Mouse (Mus musculus): ENCODE measurements around the gene D430041D05Rik. TPM values are rescaled to one million over a fixed set of nuclear protein-coding genes. Genes with fewer than 3 reads are reported as not detected.
"Not testable (repeated sequence)": the region's sequence is repeated elsewhere in the genome, so short reads cannot be mapped to it uniquely, and the experiment has no call there.

Gene D430041D05Rik
- polyA plus RNA-seq, 1 experiment, result 46.7 TPM

DNA sequence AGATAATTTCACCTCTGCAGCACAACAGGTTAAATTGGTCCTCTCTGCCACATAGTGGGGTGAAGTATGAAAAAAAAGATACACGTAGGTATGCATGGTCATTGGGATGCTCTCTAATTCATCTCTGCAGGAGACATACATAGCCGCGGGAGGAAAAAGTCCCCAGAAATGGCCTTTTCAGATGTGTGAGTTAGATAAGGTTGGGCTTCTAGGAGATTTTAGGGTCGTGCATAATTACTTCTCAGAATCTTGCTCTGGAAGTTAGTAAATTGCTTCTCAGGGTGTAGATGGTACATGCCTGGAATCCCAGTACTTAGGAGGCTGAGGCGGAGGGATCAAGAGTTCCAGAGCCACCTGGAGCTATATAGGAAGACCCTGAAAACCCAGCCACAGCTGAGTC lies 286.7 kb downstream of the D430041D05Rik start:
- TF ChIP-seq CTCF (IDR thresholded peaks at IDR 0.05; ENCODE audit: extremely low read depth, insufficient read depth, low read length), result no peak
- H3K4me3 ChIP-seq (ENCODE audit: insufficient read depth, low read length), result no peak overlapping the region
- no peak overlapping the region for H3K27ac ChIP-seq (ENCODE audit: insufficient read depth, low read length)
- peaks cover 3% of the 10 kb centered on the region; the same call in 1 of the 2 replicates for H3K4me1 ChIP-seq (ENCODE audit: control insufficient read depth, insufficient read depth, low read length)

DNA sequence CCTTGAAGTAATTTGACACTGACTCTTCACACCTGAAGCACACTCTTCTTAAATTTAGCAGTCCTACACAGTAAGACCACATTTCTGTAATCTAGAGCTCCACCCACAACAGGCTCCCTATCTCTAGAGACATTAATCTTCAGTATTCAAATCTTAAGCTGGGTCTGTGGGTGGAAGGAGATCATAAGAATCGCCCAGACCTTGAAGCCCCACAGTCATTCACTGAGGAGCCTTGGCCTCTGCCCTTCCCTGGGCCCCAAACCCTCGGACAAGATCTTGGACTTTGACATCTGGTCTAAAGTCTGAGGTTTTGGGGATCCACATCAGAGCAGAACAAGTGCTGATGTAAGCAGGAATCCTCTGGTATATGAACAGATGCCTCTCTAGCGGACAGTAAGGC lies 287.3 kb downstream of the D430041D05Rik start:
- Histone ChIP-seq H3K4me1 (ENCODE audit: control insufficient read depth, insufficient read depth, low read length) (peaks cover 3% of the 10 kb centered on the region; the same call in 1 of the 2 replicates), H3K4me3 (ENCODE audit: insufficient read depth, low read length) (peak overlapping the region; percentile 25; the same call in 1 of the 2 replicates), H3K27ac (ENCODE audit: insufficient read depth, low read length) (no peak overlapping the region)
- no peak for TF ChIP-seq POLR2A (IDR thresholded peaks at IDR 0.05; ENCODE audit: extremely low read depth, insufficient read depth, low read length)

DNA sequence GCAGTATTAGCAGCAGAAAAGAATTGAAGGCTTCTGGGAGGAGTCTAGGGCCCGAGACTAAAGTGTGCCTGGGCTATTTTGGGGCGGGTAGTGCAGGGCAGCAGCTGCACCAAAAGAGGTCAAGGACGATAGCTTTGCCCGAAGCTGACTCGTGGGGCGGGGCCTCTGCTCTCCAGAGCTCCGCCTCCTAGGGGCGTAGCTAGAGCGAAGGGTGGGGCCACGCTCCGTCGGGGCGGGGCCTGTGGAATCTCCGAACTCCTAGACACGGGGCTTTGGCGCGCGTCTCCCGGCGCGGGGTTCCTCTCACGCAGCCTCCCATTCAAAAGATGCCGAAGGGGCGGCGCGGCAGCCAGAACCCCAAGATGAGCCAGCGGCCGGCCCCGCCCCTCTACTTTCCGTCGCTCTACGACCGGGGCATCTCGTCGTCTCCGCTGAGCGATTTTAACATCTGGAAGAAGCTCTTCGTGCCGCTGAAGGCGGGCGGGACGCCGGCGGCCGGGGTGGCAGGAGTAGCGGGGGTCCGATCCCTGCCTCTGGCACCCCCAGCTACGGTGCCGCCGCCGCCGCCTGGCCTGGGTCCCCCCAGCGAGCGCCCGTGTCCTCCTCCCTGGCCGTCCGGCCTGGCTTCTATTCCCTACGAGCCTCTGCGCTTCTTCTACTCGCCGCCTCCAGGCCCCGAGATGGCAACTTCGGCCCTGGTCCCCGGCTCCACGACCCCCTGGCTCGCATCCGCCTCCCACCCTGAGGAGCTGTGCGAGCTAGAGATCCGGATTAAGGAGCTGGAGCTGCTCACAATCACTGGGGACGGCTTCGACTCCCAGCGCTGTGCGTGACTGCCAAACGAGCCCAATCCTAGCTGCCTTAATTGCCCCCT lies 288.1 kb downstream of the D430041D05Rik start, which contains the start of gene A930018P22Rik:
TSS of gene A930018P22Rik (plus strand) at position 265 of the 874 bp plus-strand sequence.
- Histone ChIP-seq H3K4me1 (ENCODE audit: control insufficient read depth, insufficient read depth, low read length) (peaks cover 3% of the 10 kb centered on the region; the same call in 1 of the 2 replicates), H3K4me3 (ENCODE audit: insufficient read depth, low read length) (peak within 1 kb of the TSS; percentile 25), H3K27ac (ENCODE audit: insufficient read depth, low read length) (0 out of 2 replicates have a peak within 1 kb of the TSS, but pooled peaks have one; percentile 39)
- TF ChIP-seq POLR2A (IDR thresholded peaks at IDR 0.05; ENCODE audit: extremely low read depth, insufficient read depth, low read length) (peak; percentile 30; the same call in 1 of the 2 replicates), CTCF (IDR thresholded peaks at IDR 0.05; ENCODE audit: extremely low read depth, insufficient read depth, low read length) (no peak)

DNA sequence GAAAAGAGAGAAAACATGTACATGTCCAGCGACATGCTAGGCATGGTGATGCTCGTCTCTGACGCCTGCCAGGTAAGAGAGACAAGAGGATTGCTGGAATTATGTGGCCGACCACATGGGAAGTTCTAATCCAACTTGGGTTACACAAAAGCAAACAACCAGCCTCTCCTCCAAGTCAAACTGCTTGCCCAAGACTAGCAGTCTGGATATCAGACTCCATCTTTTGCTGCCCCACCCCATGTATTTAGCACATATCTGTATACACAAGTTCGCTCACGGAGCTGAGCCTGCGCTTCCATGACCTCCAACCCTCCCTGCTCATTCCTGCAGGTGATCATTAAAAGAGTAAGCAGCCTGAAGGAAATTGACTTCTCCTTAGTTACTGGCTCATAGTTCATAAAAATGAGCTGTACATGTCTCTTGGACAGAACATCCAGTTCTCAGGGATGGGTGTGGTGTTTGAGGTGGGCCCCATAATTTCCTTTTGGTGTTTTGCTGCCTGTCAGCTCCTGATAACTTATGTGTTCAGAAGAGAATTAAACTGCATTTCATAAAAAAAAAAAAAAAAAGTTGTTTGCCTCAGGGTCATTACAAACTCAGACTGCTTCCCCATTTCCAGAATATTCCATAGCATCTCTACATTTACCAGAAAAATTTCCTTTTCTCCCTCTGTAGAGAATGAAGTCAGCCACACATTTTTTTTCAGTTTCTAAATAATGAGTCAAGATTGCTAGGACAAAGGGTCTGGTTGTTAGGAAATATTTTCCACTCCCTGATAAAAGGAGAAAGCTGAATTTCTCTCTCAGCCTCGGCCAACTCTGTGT lies 288.9 kb downstream of the D430041D05Rik start:
- TF ChIP-seq CTCF (IDR thresholded peaks at IDR 0.05; ENCODE audit: extremely low read depth, insufficient read depth, low read length), result no peak
- no peak for TF ChIP-seq POLR2A (IDR thresholded peaks at IDR 0.05; ENCODE audit: extremely low read depth, insufficient read depth, low read length)
- Histone ChIP-seq H3K27ac (ENCODE audit: insufficient read depth, low read length) (0 out of 2 replicates have a peak overlapping the region, but pooled peaks have one; percentile 39), H3K4me3 (ENCODE audit: insufficient read depth, low read length) (peak overlapping the region; percentile 25)

DNA sequence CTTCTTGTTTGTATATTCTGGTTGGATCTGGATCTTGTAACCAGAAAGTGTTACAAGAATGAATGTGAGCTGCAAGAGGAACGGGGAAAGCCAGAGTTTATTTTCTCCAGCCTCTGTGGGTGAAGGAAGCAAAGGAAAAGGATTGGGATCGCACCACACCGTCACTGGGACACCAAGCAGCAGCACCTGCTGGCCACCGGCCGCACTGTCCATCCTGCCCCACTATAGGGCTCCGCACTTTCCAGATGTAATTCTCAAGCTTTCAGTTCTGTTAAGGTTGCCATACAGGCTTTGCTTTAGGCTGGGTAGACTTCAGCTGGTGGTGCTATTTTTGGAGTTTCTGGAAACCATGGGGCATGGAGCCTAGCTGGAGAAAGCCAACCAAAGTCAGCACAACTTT lies 290.5 kb downstream of the D430041D05Rik start:
- Histone ChIP-seq H3K4me1 (ENCODE audit: control insufficient read depth, insufficient read depth, low read length) (peaks cover 3% of the 10 kb centered on the region; the same call in 1 of the 2 replicates), H3K27ac (ENCODE audit: insufficient read depth, low read length) (no peak overlapping the region), H3K4me3 (ENCODE audit: insufficient read depth, low read length) (no peak overlapping the region)
- TF ChIP-seq POLR2A (IDR thresholded peaks at IDR 0.05; ENCODE audit: extremely low read depth, insufficient read depth, low read length) (no peak), CTCF (IDR thresholded peaks at IDR 0.05; ENCODE audit: extremely low read depth, insufficient read depth, low read length) (no peak)

More for the DNA sequence above, 288.9 kb downstream of the D430041D05Rik start:
- H3K4me1 ChIP-seq (ENCODE audit: control insufficient read depth, insufficient read depth, low read length), result peaks cover 3% of the 10 kb centered on the region; the same call in 1 of the 2 replicates

DNA sequence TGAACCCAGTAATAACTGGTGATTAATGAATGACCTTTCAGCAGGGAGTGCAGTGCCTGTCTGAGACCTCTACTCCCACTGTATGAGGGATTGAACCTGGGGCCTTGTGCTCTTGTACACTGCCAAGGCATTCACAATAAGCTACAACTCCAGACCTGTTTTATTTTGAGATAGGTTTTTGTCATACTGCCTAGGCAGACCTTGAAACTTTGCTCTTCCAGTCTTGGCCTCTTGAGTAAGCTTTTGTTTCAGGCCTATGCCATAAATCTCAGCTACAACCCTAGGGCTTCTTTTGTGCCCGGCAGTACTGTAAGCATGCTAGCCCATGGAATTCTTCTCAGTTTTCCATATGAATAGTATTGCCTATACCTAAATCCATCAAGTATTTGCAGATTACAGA lies 291.7 kb downstream of the D430041D05Rik start:
- Histone ChIP-seq H3K4me1 (ENCODE audit: control insufficient read depth, insufficient read depth, low read length) (peaks cover 3% of the 10 kb centered on the region; the same call in 1 of the 2 replicates), H3K27ac (ENCODE audit: insufficient read depth, low read length) (no peak overlapping the region), H3K4me3 (ENCODE audit: insufficient read depth, low read length) (no peak overlapping the region)
- TF ChIP-seq CTCF (IDR thresholded peaks at IDR 0.05; ENCODE audit: extremely low read depth, insufficient read depth, low read length), result no peak
- no peak for TF ChIP-seq POLR2A (IDR thresholded peaks at IDR 0.05; ENCODE audit: extremely low read depth, insufficient read depth, low read length)

DNA sequence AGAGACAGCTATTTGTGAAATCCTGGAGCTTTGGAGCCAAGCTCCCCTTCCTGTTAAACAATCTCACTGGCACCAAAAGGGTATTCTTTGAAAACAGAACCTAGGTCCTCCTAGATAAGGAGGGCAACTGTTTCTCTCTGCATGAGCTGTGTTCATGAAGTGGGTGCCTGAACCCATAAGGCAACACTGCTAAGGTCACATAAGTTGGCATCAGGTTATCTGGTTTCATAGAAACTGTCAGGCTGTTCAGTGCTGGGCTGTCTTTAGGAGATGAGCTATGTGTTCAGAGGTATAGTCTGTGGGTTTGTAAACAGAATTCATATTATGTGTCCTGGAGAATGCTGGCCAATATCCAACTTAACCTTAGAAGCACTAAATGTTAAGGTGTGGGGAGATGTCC lies 293.6 kb downstream of the D430041D05Rik start:
- H3K27ac ChIP-seq (ENCODE audit: insufficient read depth, low read length); H3K4me3 ChIP-seq (ENCODE audit: insufficient read depth, low read length); H3K4me1 ChIP-seq (ENCODE audit: control insufficient read depth, insufficient read depth, low read length): not testable (repeated sequence)

DNA sequence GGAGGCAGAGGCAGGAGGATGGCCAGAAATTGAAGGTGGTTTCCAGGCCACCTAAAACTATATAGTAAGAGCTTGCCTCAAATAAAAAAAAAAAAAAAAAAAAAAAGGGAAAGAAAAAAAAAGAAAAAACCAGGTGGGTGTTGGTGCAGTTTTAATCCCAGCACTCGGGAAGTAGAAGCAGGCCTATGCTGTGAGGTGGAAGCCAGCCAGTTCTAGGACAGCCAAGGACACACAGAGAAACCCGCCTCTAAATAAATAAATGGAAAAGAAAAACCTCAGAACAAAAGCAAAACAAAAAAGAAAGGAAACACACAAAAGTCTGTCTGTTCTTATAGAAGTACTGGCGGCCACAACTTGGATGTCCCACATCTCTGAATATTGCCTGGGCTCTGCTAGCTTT lies 295.9 kb downstream of the D430041D05Rik start:
- Histone ChIP-seq H3K4me3 (ENCODE audit: insufficient read depth, low read length) (no peak overlapping the region), H3K4me1 (ENCODE audit: control insufficient read depth, insufficient read depth, low read length) (no peaks in the 10 kb centered on the region; the same call in 1 of the 2 replicates), H3K27ac (ENCODE audit: insufficient read depth, low read length) (no peak overlapping the region)
- no peak for TF ChIP-seq CTCF (IDR thresholded peaks at IDR 0.05; ENCODE audit: extremely low read depth, insufficient read depth, low read length)
- TF ChIP-seq POLR2A (IDR thresholded peaks at IDR 0.05; ENCODE audit: extremely low read depth, insufficient read depth, low read length), result no peak

DNA sequence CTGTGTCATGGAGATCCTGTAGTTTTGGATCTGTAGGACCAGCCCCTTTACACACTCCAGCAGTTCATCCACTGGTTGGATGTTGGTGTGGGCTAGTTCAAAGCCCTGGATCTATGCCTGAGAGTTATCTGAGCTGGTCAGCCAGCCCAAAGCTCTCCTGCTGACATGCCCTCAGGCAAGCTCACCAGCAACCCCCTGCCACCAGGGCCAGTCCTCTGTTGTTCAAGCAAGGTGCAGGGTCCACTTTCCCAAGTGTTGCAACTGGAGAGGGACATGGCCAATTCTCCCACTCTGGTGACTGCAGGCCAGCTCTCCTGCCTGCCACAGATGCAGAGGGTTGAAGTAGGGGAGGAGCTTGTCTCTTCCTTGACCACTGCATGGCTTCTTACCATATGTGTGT lies 297.2 kb downstream of the D430041D05Rik start:
- H3K4me1 ChIP-seq (ENCODE audit: control insufficient read depth, insufficient read depth, low read length); H3K27ac ChIP-seq (ENCODE audit: insufficient read depth, low read length); H3K4me3 ChIP-seq (ENCODE audit: insufficient read depth, low read length): not testable (repeated sequence)

DNA sequence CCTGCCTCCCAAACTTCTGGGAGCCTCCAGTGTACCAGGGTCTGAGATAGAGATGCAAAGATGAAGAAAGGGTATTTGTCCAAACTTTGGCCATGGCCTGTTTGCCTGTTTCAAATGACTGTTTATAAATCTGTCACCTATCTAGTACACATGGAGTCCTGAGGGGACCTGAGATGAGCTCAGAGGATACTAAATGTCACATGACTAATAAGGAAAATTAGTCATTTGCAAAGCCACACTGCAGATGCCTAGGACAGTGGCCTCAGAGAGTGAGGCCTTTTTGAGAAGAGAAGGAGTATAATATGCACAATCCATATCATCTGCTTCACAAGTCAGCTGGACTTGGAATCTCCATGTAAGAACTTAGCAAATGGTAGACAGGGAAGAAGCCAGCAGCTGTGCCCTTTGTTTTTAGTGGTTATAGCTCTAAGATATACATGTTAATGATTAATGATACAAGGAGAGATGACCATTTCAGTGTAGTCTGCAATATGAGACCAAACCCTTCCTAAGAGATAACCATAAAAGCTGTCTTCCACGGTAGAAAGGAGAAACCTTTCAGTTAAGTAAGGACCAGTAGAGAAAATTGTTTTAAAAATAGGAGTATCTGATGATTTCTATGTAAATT lies 299.5 kb downstream of the D430041D05Rik start:
- not testable (repeated sequence) for H3K4me1 ChIP-seq (ENCODE audit: control insufficient read depth, insufficient read depth, low read length); H3K4me3 ChIP-seq (ENCODE audit: insufficient read depth, low read length); H3K27ac ChIP-seq (ENCODE audit: insufficient read depth, low read length)
